Mouse (Mus musculus): ENCODE measurements around the gene Nfix. TPM values are rescaled to one million over a fixed set of nuclear protein-coding genes. Genes with fewer than 3 reads are reported as not detected.

Gene Nfix
- polyA plus RNA-seq, 1 experiment = 35.3 TPM

GRCm38 (mm10) chr8:84716790-84717189 is 83.4 kb downstream of the Nfix start:
- no peak for DNase-seq (ENCODE audit: low read depth)

- no peak for DNase-seq (ENCODE audit: low read depth)
Observed at GRCm38 (mm10) chr8:84715893-84716468, 84.2 kb downstream of the Nfix start.

GRCm38 (mm10) chr8:84714161-84714560 is 86.0 kb downstream of the Nfix start:
- DNase-seq (ENCODE audit: low read depth) = no peak

DNA sequence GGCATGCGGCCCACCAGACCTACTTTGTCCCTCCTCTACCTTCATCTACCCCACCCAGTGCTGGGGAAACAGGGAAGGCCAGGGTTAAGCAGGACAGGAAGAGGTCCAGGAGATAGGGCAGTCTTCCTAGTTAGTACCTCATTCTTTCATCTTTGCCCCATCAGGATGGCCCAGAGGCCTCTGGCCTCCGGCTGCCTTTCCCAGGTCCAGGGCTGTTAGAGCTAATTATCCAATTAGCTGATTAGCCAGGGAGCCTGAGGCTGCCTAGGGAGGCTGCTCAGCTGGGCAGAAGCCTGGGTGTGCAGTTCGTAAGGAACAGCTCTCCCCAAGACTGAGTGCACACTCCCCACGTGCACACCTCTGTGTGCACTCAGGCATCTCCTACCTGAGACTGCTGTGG is 86.8 kb downstream of the Nfix start:
- DNase-seq (ENCODE audit: low read depth) = no peak

DNA sequence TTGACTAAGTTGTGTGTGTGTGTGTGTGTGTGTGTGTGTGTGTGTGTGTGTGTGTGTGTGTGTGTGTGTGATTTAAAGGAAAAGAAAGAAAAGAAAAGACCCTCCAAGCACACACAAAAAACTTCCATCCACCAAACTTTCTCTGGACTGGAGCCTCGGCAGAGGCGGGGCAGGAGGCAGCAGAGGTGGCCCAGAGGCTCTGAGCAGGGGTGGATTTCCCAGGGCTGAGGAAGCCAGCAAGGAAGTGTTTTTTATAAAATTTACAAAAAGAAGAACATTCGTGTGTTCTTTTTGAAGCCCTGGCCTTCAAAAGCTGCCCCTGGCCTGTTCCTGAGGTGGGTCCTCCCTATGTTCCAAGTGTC is 87.4 kb downstream of the Nfix start:
- no peak for DNase-seq (ENCODE audit: low read depth)

DNA sequence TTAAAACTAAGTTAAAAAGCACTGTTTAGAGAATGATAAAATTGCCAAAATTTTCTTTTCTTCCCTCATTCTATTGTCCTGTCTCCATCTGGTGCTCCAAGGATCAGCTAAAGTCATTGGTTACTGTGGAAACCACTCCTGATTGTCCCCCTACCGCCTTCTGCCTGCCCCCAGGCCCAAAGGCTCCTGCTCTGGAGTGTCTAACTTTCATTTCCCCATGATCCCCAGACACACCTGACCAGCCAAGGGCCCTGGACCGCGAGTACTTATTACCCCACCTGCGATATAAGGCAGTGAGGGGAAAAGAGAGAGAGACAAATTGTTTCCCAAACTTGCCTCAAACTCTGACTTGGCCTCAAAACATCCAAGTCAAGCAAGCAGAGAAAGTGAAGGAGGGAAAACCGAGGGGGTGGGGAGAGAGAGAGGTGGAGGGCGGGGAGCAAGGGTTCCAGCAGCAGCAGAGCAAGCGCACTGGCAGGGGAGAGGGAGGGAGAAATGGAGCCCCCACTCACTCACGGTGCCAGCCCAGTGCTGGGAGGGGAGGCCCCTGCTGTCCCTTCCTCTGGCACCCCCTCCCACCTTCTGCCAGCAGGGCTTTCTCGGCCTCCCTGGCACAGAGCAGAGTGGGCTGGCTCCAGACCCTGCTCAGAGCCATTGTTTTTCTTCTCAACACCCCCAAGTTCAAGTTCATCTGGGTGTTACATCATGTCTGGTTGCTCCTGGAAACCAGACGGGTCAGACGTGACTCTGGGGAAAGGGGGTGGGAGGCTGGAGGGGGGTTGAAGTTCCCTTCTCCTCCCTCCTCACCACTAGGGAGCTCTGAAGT is 88.0 kb downstream of the Nfix start:
- no peak for DNase-seq (ENCODE audit: low read depth)

DNA sequence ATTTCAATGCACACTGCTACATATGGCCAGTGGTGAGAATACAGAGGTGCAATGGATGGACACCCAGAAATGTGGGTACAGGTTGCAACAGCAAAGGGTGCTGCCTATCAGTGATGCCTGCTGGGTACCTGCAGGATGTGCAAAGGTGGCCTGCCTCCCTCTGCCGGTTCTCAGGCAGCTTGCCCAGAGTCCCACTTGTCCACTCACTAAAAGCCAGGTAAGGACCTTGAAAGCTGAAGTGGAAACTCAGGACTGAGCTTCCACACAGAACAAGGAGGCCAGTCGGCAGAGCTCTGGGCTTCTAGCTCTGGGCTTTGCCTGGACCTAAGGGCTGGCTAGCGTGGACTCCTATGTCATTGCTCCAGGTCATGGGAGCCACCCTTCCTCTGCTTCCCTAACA is 88.8 kb downstream of the Nfix start:
- no peak for DNase-seq (ENCODE audit: low read depth)

- no peak for DNase-seq (ENCODE audit: low read depth)
Observed at GRCm38 (mm10) chr8:84709931-84710330, 90.2 kb downstream of the Nfix start.

DNA sequence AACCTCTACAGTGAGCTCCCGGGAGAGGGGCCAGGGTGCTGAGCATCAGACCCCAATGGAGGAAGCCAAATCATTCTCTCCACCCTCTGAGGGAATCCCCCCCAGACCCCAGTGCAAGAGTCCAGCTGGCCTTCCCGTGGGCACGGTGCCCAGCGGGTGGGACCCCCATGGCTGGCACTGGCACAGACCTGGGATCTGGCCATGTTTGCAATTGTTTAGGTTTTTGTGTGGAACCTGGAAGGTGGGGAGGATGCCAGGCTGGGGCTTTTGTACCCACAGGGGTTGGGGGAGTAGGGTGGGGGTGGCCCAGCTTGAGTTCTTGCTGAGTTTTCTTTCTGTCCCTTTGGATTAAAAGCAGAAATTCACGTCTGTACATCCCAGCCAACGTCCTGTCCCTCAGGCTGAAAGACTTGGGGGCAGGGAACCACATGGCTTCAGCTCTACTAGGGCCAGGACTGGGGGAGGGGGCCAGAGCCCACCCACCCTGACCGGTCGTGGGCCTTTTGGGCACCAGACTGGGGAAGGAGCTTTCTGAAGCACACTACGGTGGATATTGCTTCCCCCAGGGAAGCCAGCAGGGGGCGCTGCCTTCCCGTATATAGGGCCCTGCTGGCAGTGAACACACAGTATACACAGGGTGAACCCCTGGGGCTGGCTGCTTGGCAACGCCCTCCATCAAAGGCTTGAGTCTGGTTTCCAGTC is 91.2 kb downstream of the Nfix start:
- no peak for DNase-seq (ENCODE audit: low read depth)

GRCm38 (mm10) chr8:84708071-84708541 is 92.0 kb downstream of the Nfix start:
- no peak for DNase-seq (ENCODE audit: low read depth)

DNA sequence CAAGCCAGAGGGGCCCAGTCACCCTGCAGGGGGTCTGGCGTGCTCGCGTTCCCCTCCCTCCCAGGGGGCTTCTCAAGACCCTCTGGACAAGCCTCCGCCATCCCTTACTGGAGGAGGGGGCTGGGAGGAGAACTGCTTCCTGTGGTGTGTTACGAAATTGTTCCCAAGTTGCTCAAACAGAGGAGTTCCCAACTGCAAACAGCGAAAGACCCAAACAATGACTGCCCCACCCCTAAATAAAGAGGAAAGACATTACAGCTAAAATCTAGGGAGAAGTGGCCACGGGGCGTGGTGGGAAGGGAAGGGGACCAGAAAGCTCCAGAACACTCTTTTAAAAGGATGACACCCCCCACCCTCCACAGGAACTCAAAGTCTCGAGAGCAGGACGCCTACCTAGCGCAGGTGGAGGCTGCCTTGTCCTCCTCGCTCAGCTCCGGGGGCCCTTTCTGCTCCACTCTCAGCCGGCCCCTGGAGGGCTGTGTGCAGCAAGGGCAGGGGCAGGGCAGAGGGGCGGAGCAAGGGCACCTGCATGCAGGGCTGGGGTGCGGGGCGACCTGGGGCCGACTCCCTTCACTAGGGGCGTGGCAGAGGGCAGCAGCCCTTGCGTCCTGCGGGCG is 92.8 kb downstream of the Nfix start:
- DNase-seq (ENCODE audit: low read depth) = no peak

GRCm38 (mm10) chr8:84706610-84707266 is 93.4 kb downstream of the Nfix start:
- no peak for DNase-seq (ENCODE audit: low read depth)

DNA sequence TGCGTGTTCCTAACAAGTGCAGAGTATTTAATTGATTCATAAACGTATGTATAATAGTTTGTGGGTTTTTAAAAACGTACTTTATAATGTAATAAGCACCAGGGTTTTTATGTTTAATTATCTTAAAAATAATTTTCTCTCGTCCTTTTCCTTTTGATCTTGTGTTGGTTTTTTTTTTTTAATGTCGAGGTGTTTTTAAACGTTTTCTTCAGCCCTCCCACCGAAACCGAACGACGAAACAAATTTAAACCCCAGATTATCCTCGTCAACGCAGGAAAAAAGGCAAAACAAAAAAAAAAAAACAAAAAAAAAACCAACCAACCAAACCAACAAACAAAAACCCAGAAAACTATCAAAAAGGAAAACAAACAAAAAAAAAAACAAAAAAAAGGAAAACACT is 94.2 kb downstream of the Nfix start:
- DNase-seq (ENCODE audit: low read depth) = no peak

- DNase-seq (ENCODE audit: low read depth) = no peak
Observed at GRCm38 (mm10) chr8:84704867-84705831, 95.0 kb downstream of the Nfix start.

DNA sequence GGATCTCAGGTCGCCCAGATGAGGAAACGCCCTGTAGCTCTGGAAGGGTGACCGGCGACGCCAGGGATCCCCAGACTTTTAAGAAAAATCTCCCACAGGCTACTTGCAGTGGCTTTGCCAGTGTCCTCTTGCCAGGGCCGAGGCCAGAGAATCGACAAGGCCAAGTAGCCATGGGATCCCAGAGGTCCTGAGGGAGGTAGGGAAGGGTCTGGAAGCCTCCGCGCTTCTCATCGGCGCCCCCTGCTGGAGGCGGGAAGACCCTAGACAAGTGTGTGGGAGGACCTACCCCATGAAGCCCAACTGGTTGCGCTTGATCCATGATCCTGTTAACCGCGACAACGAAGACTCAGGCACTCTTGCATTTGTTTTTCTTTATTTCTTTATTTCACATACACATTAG is 95.8 kb downstream of the Nfix start:
- DNase-seq (ENCODE audit: low read depth) = no peak

DNA sequence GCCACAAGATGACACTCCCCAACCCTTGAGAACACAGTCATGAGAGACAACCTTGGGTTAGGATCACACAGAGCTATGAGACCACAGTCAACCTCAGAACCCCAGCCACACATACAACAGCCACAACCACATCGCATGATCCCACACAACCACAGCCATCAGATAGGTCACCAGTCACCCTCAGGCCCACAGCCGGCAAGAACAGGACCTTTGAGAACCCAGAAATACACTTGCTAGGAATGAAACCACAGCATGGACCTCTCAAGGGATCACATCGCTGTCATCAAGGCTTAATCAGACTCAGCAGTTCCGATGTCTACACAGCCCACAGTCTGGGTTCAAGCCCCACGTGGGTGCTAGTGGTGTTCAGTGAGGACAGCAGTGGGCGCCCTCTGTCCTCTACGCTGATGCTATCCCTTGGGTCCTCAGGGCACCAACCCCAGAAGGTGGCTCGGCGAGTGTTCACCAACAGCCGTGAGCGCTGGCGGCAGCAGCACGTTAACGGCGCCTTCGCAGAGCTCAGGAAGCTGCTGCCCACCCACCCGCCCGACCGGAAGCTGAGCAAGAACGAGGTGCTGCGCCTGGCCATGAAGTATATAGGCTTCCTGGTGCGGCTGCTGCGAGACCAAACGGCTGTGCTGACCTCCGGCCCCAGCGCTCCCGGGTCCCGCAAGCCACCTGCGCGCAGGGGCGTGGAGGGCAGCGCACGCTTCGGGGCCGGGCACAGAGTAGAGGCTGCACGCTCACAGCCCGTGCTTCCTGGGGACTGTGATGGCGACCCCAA is 96.5 kb downstream of the Nfix start:
- DNase-seq (ENCODE audit: low read depth) = no peak

GRCm38 (mm10) chr8:84702963-84703465 is 97.1 kb downstream of the Nfix start:
- no peak for DNase-seq (ENCODE audit: low read depth)

DNA sequence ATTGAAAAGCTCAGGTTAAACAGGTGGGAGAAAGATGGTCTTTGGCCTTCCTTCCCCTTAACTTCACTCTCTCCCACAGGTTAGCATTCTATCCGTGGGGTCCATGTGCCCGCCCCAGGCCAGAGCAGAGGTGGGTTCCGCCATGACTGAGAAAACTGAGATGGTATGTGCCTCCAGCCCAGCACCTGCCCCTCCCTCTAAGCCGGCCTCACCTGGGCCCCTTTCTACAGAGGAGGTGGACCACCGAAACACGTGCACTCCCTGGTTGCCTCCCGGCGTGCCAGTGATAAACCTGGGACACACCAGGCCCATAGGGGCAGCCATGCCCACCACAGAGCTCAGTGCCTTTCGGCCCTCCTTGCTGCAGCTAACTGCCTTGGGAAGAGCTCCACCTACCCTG is 97.6 kb downstream of the Nfix start:
- no peak for DNase-seq (ENCODE audit: low read depth)

All from gonadal fat pad, adult 2 months (tissue).